Mouse (Mus musculus) MEL (cell line): ENCODE measurements around the gene Gsc. TPM values are rescaled to one million over a fixed set of nuclear protein-coding genes. Genes with fewer than 3 reads are reported as not detected.

Experiments used
- DNase-seq: peaks from one replicate; pipeline ENCODE4 v3.0.0; 2011; ENCODE audit warnings: low read depth, low spot score
- H3K27ac ChIP-seq: 2 replicates; pipeline ENCODE4 v1.5.1; 2012; ENCODE audit warnings: low read depth, mild to moderate bottlenecking, control low read depth, low read length, moderate library complexity; ENCODE audit not compliant: control insufficient read depth
- H3K27me3 ChIP-seq, 2 experiments: fragments of 150-350 bp in 1 of 2; sonication (generic) in 1 of 2; 2 replicates each; pipeline ENCODE4 v1.6.1; 2012; ENCODE audit warnings: low read length in 2 of 2, mild to moderate bottlenecking in 2 of 2, improper control_type of control experiment in 1 of 2, moderate library complexity in 1 of 2; ENCODE audit not compliant: insufficient read depth in 2 of 2, control insufficient read depth in 1 of 2
- H3K36me3 ChIP-seq, 2 experiments: 2 replicates each; pipeline ENCODE4 v1.6.1; 2012 to 2014; ENCODE audit warnings: low read length in 2 of 2, improper control_type of control experiment in 1 of 2, inconsistent platforms in 1 of 2, mild to moderate bottlenecking in 1 of 2; ENCODE audit not compliant: insufficient read depth in 2 of 2, control insufficient read depth in 1 of 2
- H3K4me1 ChIP-seq, 2 experiments: fragments of 150-350 bp in 1 of 2; sonication (generic) in 1 of 2; 2 replicates each; pipeline ENCODE4 v1.6.1; 2012; ENCODE audit warnings: low read length in 2 of 2, improper control_type of control experiment in 1 of 2, mild to moderate bottlenecking in 1 of 2; ENCODE audit not compliant: insufficient read depth in 2 of 2, control insufficient read depth in 1 of 2
- H3K4me3 ChIP-seq, 2 experiments: fragments of 150-350 bp in 1 of 2; sonication (generic) in 1 of 2; 2 replicates each; pipeline ENCODE4 v1.5.1; 2012; ENCODE audit warnings: low read depth in 2 of 2, low read length in 2 of 2, mild to moderate bottlenecking in 2 of 2, moderate library complexity in 2 of 2, control low read depth in 1 of 2, improper control_type of control experiment in 1 of 2; ENCODE audit not compliant: control insufficient read depth in 1 of 2, insufficient read depth in 1 of 2
- H3K79me2 ChIP-seq: 2 replicates; pipeline ENCODE4 v1.6.1; 2012; ENCODE audit warnings: mild to moderate bottlenecking, low read length, moderate library complexity; ENCODE audit not compliant: control insufficient read depth, poor library complexity, insufficient read depth
- H3K9ac ChIP-seq: 2 replicates; pipeline ENCODE4 v1.6.1; 2012; ENCODE audit warnings: low read depth, mild to moderate bottlenecking, control low read depth, low read length, moderate library complexity; ENCODE audit not compliant: control insufficient read depth, poor library complexity, severe bottlenecking
- H3K9me3 ChIP-seq: fragments of 150-350 bp; sonication (generic); replicated peaks from 2 replicates; pipeline ENCODE4 v1.6.1; 2012; ENCODE audit warnings: mild to moderate bottlenecking, low read length, improper control_type of control experiment, moderate library complexity; ENCODE audit not compliant: insufficient read depth
- CHD2 ChIP-seq: IDR thresholded peaks from 2 replicates; pipeline ENCODE4 v1.6.1; 2011; ENCODE audit warnings: low read length, improper control_type of control experiment
- CTCF ChIP-seq, 3 experiments: IDR thresholded peaks in 2 of 3; conservative IDR thresholded peaks in 1 of 3; 2 replicates each; pipeline ENCODE4 v1.5.1; 2011 to 2012; ENCODE audit warnings: low read length in 3 of 3, low read depth in 2 of 3, mild to moderate bottlenecking in 2 of 3, improper control_type of control experiment in 1 of 3, inconsistent platforms in 1 of 3, mixed read lengths in 1 of 3, moderate library complexity in 1 of 3; ENCODE audit not compliant: control insufficient read depth in 1 of 3, insufficient read depth in 1 of 3, poor library complexity in 1 of 3, severe bottlenecking in 1 of 3
- E2F4 ChIP-seq: IDR thresholded peaks from 2 replicates; pipeline ENCODE4 v1.6.1; 2011; ENCODE audit warnings: low read depth, low read length, improper control_type of control experiment, borderline replicate concordance
- ELF1 ChIP-seq: IDR thresholded peaks from 2 replicates; pipeline ENCODE4 v1.6.1; 2014; ENCODE audit warnings: low read depth, mild to moderate bottlenecking, inconsistent platforms, low read length, improper control_type of control experiment, moderate library complexity
- EP300 ChIP-seq, 2 experiments: IDR thresholded peaks; 2 replicates each; pipeline ENCODE4 v1.6.1; 2011; ENCODE audit warnings: improper control_type of control experiment in 2 of 2, low read length in 2 of 2, low read depth in 1 of 2, mild to moderate bottlenecking in 1 of 2
- ETS1 ChIP-seq: IDR thresholded peaks from 2 replicates; pipeline ENCODE4 v1.6.1; 2012; ENCODE audit warnings: low read depth, mild to moderate bottlenecking, inconsistent platforms, low read length, improper control_type of control experiment, moderate library complexity
- GABPA ChIP-seq: IDR thresholded peaks from 2 replicates; pipeline ENCODE4 v1.6.1; 2012; ENCODE audit warnings: low read depth, mild to moderate bottlenecking, inconsistent platforms, low read length, improper control_type of control experiment, moderate library complexity
- GATA1 ChIP-seq: IDR thresholded peaks from 2 replicates; pipeline ENCODE4 v1.6.1; 2011; ENCODE audit warnings: low read depth, low read length, improper control_type of control experiment
- HCFC1 ChIP-seq: IDR thresholded peaks from 2 replicates; pipeline ENCODE4 v1.6.1; 2012; ENCODE audit warnings: low read depth, mild to moderate bottlenecking, inconsistent platforms, low read length, improper control_type of control experiment, moderate library complexity
- MAFK ChIP-seq: IDR thresholded peaks from 2 replicates; pipeline ENCODE4 v1.6.1; 2011; ENCODE audit warnings: low read depth, mild to moderate bottlenecking, low read length, improper control_type of control experiment, borderline replicate concordance
- MAX ChIP-seq: IDR thresholded peaks from 2 replicates; pipeline ENCODE4 v1.6.1; 2011; ENCODE audit warnings: low read length, improper control_type of control experiment
- MAZ ChIP-seq: IDR thresholded peaks from 2 replicates; pipeline ENCODE4 v1.6.1; 2012; ENCODE audit warnings: low read depth, mild to moderate bottlenecking, inconsistent platforms, low read length, improper control_type of control experiment
- MXI1 ChIP-seq: IDR thresholded peaks from 2 replicates; pipeline ENCODE4 v1.6.1; 2011; ENCODE audit warnings: mild to moderate bottlenecking, low read depth, low read length, improper control_type of control experiment
- MYB ChIP-seq: IDR thresholded peaks from 2 replicates; pipeline ENCODE4 v1.6.1; 2011; ENCODE audit warnings: mild to moderate bottlenecking, low read depth, low read length, improper control_type of control experiment
- MYC ChIP-seq: IDR thresholded peaks from 2 replicates; pipeline ENCODE4 v1.6.1; 2011; ENCODE audit warnings: low read depth, mild to moderate bottlenecking, low read length, improper control_type of control experiment, moderate library complexity
- NELFE ChIP-seq: IDR thresholded peaks from 2 replicates; pipeline ENCODE4 v1.6.1; 2011; ENCODE audit warnings: low read depth, low read length, improper control_type of control experiment
- POLR2AphosphoS2 ChIP-seq: IDR thresholded peaks from 2 replicates; pipeline ENCODE4 v1.6.1; 2011; ENCODE audit warnings: low read length, improper control_type of control experiment
- RCOR1 ChIP-seq: IDR thresholded peaks from 2 replicates; pipeline ENCODE4 v1.6.1; 2012; ENCODE audit warnings: low read depth, mild to moderate bottlenecking, inconsistent platforms, low read length, improper control_type of control experiment
- SMC3 ChIP-seq: IDR thresholded peaks from 2 replicates; pipeline ENCODE4 v1.6.1; 2011; ENCODE audit warnings: low read depth, low read length, improper control_type of control experiment
- TAL1 ChIP-seq: IDR thresholded peaks from 2 replicates; pipeline ENCODE4 v1.6.1; 2012; ENCODE audit warnings: mild to moderate bottlenecking, inconsistent platforms, low read length, moderate library complexity, mixed read lengths
- TCF12 ChIP-seq: IDR thresholded peaks from 2 replicates; pipeline ENCODE4 v1.6.1; 2014; ENCODE audit warnings: low read depth, mild to moderate bottlenecking, inconsistent platforms, low read length, improper control_type of control experiment, moderate library complexity
- ZKSCAN1 ChIP-seq: IDR thresholded peaks from 2 replicates; pipeline ENCODE4 v1.6.1; 2012; ENCODE audit warnings: low read depth, mild to moderate bottlenecking, inconsistent platforms, low read length, improper control_type of control experiment, moderate library complexity
- ZMIZ1 ChIP-seq: IDR thresholded peaks from 2 replicates; pipeline ENCODE4 v1.6.1; 2012; ENCODE audit warnings: low read depth, mild to moderate bottlenecking, inconsistent platforms, low read length, improper control_type of control experiment, moderate library complexity
- ZNF384 ChIP-seq: IDR thresholded peaks from 2 replicates; pipeline ENCODE4 v1.6.1; 2012; ENCODE audit warnings: low read depth, mild to moderate bottlenecking, inconsistent platforms, low read length, improper control_type of control experiment
- polyA plus RNA-seq, 2 experiments: library from polyadenylated mRNA; stranded (reverse) in 1 of 2; unstranded in 1 of 2; fragments of >175 nt in 1 of 2; fragments of >200 nt in 1 of 2; gene quantifications; 2 replicates each; pipeline versions ENCODE4 v1.2.1 to v1.2.4; 2012; ENCODE audit warnings: low replicate concordance in 2 of 2, low read depth in 1 of 2; ENCODE audit not compliant: insufficient read length in 2 of 2, insufficient read depth in 1 of 2, missing spikeins in 1 of 2
- total RNA-seq: library from RNA; depleted of rRNA; stranded (reverse); fragments of 300-350 nt; gene quantifications from 2 replicates; pipeline ENCODE4 v1.2.3, GENCODE M21; 2012

The Gsc gene
- total and polyA plus RNA-seq, 3 experiments = not detected

DNA sequence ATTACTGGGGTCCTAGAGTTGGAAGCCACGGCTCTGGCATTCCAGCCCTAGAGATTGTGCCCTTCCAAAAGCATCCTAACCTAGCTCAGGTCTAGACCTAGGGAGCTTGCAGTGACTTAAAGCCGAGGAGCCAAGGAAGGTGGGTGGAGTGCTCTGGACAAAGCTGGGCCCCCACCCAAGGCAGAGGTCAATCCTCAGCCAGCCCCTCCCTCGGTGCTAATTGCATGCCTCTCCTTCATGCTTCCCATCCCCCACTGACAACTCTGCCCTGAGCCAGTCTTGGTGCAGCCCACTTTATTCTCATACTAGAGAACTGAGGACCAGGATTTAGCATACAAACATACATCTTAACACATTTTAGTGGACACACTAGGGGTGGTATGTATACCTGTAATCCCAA, 12.0 kb upstream of the Gsc start:
- TF ChIP-seq NELFE = no peak
- no peak for TF ChIP-seq ZNF384
- TF ChIP-seq ETS1 = no peak
- TF ChIP-seq HCFC1 = no peak
- TF ChIP-seq MYC = no peak
- TF ChIP-seq MAZ = no peak
- no peak for TF ChIP-seq CHD2
- TF ChIP-seq ZMIZ1 = no peak
- no peak for TF ChIP-seq ZKSCAN1
- no peak for TF ChIP-seq CTCF (IDR thresholded peaks at IDR 0.05 in 2 of 3, conservative IDR thresholded peaks at IDR 0.05 in 1 of 3; ENCODE audit: control insufficient read depth in 1 of 3, insufficient read depth in 1 of 3, low read depth in 2 of 3, low read length in 3 of 3, poor library complexity in 1 of 3, severe bottlenecking in 1 of 3)
- TF ChIP-seq E2F4 = no peak
- DNase-seq = no peak
- H3K27ac ChIP-seq = no peak overlapping the region
- no peak overlapping the region for H3K9ac ChIP-seq
- H3K79me2 ChIP-seq = no peaks in the 10 kb centered on the region
- no peaks in the 10 kb centered on the region for H3K9me3 ChIP-seq
- no peaks in the 10 kb centered on the region for H3K4me1 ChIP-seq
- no peaks in the 10 kb centered on the region for H3K27me3 ChIP-seq
- no peaks in the 10 kb centered on the region for H3K36me3 ChIP-seq
- H3K4me3 ChIP-seq = no peak overlapping the region

GRCm38 (mm10) chr12:104481007-104481406, 7.9 kb upstream of the Gsc start:
- H3K4me1 ChIP-seq = no peaks in the 10 kb centered on the region
- H3K9me3 ChIP-seq = no peaks in the 10 kb centered on the region
- H3K4me3 ChIP-seq = no peak overlapping the region
- no peak overlapping the region for H3K9ac ChIP-seq
- H3K27ac ChIP-seq = no peak overlapping the region
- TF ChIP-seq MAX (no peak), E2F4 (no peak), ELF1 (no peak), GATA1 (no peak), CTCF (IDR thresholded peaks at IDR 0.05 in 2 of 3, conservative IDR thresholded peaks at IDR 0.05 in 1 of 3; ENCODE audit: control insufficient read depth in 1 of 3, insufficient read depth in 1 of 3, low read depth in 2 of 3, low read length in 3 of 3, poor library complexity in 1 of 3, severe bottlenecking in 1 of 3) (no peak), POLR2AphosphoS2 (no peak), RCOR1 (no peak), CHD2 (no peak), MAFK (no peak), MAZ (no peak), GABPA (no peak), TAL1 (no peak), TCF12 (no peak), MYC (no peak), SMC3 (no peak), EP300 (IDR thresholded peaks at IDR 0.05; ENCODE audit: low read depth in 1 of 2, low read length in 2 of 2) (no peak), MXI1 (no peak), MYB (no peak), NELFE (no peak), ZKSCAN1 (no peak)
- no peaks in the 10 kb centered on the region for H3K36me3 ChIP-seq
- H3K79me2 ChIP-seq = no peaks in the 10 kb centered on the region
- no peak for DNase-seq
- H3K27me3 ChIP-seq = no peaks in the 10 kb centered on the region
